Mouse (Mus musculus): ENCODE measurements around the gene Sorbs1. TPM values are rescaled to one million over a fixed set of nuclear protein-coding genes. Genes with fewer than 3 reads are reported as not detected.

Sorbs1 gene
- polyA plus RNA-seq, 1 experiment from 2014 or later, result 92.0 TPM

DNA sequence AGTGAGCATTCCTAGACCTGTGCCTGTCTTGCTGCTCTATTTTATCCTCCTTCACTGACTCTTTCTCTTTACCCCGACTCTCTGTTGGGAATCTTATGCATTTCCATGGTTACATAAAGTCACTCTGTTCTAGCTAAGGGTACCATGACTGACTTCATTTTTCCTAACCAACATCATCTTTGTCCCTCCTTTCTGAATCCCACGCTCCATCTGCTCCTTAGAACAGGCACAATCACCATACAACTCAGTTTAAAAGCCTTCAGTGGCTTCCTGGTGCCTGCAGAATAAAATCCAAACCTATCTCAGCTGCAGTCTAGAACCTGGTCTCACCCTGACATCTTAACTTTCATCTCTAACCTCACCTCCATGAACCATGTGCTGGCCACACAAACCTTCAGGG lies 215.0 kb downstream of the Sorbs1 start:
- ATAC-seq (ENCODE audit: low FRiP score, low read depth), result no peak
- Histone ChIP-seq H3K9me3 (no peaks in the 10 kb centered on the region), H3K9ac (no peak overlapping the region), H3K36me3 (no peaks in the 10 kb centered on the region), H3K4me3 (no peak overlapping the region), H3K27me3 (no peaks in the 10 kb centered on the region), H3K4me1 (replicated peaks) (no peaks in the 10 kb centered on the region), H3K27ac (replicated peaks) (no peak overlapping the region), H3K4me2 (no peak overlapping the region)
- 64% methylated on average over 2 of the region's 2 CpGs for WGBS

DNA sequence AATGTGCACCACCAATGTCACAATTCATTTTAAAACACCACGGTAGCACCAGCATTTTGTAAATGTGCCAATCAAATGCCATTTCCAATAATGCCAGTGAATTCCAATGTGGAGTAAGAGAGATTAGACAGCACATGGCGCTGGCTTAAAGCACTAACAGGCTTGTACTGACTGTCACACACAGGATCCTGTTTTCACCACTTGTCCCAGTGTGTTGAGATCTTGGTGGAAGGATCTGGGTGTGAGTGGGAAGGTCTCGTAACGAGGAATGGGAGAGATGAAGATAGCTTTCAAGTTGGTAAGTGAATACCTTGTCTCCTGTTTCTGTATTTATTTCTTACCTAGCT lies 215.8 kb downstream of the Sorbs1 start:
- Histone ChIP-seq H3K4me2 (no peak overlapping the region), H3K4me3 (no peak overlapping the region), H3K36me3 (no peaks in the 10 kb centered on the region), H3K9me3 (no peaks in the 10 kb centered on the region), H3K27me3 (no peaks in the 10 kb centered on the region), H3K4me1 (replicated peaks) (no peaks in the 10 kb centered on the region), H3K9ac (no peak overlapping the region), H3K27ac (replicated peaks) (no peak overlapping the region)
- no peak for ATAC-seq (ENCODE audit: low FRiP score, low read depth)
- 71% methylated on average over 4 of the region's 4 CpGs for WGBS

GRCm38 (mm10) chr19:40297078-40297797 lies 216.3 kb downstream of the Sorbs1 start:
- Histone ChIP-seq H3K9ac (no peak overlapping the region), H3K9me3 (no peaks in the 10 kb centered on the region), H3K4me3 (no peak overlapping the region), H3K27ac (replicated peaks) (no peak overlapping the region), H3K4me1 (replicated peaks) (no peaks in the 10 kb centered on the region), H3K27me3 (no peaks in the 10 kb centered on the region), H3K36me3 (no peaks in the 10 kb centered on the region), H3K4me2 (no peak overlapping the region)
- ATAC-seq (ENCODE audit: low FRiP score, low read depth), result no peak
- WGBS, result 79% methylated on average over 7 of the region's 7 CpGs

DNA sequence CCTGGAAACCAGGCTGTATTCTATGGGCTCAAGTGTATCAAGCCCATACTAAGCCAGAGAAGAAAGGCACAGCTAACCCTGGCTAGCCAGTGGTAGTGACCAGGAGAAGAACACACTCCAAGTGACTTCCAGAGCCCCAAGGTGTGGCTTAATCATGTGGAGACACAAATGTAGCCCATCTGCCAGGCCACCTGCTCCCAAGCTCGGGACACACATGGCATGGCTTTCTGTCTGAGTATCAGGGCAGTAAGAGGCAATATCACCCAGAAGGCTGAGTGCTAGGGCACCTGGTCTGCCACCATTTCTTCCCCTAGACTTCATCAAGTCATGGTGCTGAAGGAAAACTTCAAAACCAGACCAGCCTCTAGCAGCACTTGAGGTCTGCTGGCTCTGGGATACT lies 219.3 kb downstream of the Sorbs1 start:
- no peak overlapping the region for H3K4me3 ChIP-seq
- no peak overlapping the region for H3K27ac ChIP-seq (replicated peaks)
- no peaks in the 10 kb centered on the region for H3K9me3 ChIP-seq
- H3K27me3 ChIP-seq, result no peaks in the 10 kb centered on the region
- H3K36me3 ChIP-seq, result 0 out of 2 replicates have a peak, but pooled peaks cover 4% of the 10 kb centered on the region
- H3K4me2 ChIP-seq, result no peak overlapping the region
- no peak for ATAC-seq (ENCODE audit: low FRiP score, low read depth)
- WGBS, result 54% methylated on average over 1 of the region's 1 CpGs
- H3K9ac ChIP-seq, result no peak overlapping the region
- H3K4me1 ChIP-seq (replicated peaks), result no peaks in the 10 kb centered on the region

GRCm38 (mm10) chr19:40293791-40294190 lies 219.8 kb downstream of the Sorbs1 start:
- ATAC-seq (ENCODE audit: low FRiP score, low read depth), result no peak
- H3K9me3 ChIP-seq, result no peaks in the 10 kb centered on the region
- H3K36me3 ChIP-seq, result 0 out of 2 replicates have a peak, but pooled peaks cover 4% of the 10 kb centered on the region
- no peaks in the 10 kb centered on the region for H3K27me3 ChIP-seq
- H3K27ac ChIP-seq (replicated peaks), result no peak overlapping the region
- H3K4me3 ChIP-seq, result no peak overlapping the region
- H3K4me1 ChIP-seq (replicated peaks), result no peaks in the 10 kb centered on the region
- H3K9ac ChIP-seq, result no peak overlapping the region
- 92% methylated on average over 6 of the region's 6 CpGs for WGBS
- no peak overlapping the region for H3K4me2 ChIP-seq

DNA sequence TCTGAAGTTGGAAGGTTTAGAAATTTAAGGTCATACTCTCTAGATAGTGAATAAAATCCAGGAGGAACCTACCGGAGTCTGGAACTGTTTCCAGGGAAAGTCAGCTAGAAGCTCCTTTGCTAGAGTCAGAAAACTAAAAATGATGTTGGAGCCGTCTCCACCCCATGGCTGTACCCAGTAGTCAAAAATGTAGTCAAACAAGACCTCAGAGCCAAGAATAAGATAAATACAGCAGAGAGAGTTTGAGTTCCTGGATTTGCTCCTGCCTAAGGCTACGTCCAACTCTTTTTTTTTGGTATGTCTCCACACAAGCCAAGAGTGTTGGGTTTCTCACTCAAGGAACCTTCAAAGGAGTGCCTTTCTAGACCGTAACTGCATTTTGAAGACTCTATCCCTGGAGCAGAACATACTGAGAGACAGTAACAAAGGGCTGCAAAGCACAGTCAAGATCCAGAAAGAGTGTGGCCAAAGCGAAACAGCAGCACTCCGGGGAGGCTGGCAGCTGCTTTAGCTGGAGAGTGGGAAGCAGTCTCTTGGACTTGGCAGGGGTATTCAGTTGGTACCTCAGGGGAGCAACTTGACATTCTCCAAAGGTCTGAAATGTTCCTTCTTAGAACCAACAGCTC lies 223.4 kb downstream of the Sorbs1 start:
- H3K9ac ChIP-seq, result no peak overlapping the region
- WGBS, result 84% methylated on average over 6 of the region's 6 CpGs
- no peak for ATAC-seq (ENCODE audit: low FRiP score, low read depth)

DNA sequence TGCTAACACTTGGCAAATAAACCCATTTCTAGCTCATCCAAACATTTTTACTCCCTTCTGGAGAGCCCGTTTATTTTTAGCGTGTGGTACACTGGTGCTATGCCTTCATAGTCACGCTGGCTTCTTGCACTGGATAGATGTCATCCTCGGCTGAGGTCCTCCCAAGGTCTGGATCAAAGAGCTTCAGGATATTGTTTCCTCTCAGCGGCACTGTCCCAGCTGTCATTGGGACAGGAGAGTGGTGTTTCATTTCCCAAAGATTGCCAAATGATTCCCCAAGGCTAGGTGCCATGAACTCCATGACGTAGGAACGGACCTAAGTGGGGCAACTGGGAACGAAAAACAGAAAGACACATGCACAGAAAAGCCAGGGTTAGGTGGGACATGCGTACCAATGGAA lies 225.2 kb downstream of the Sorbs1 start:
- no peak for ATAC-seq (ENCODE audit: low FRiP score, low read depth)
- Histone ChIP-seq H3K4me1 (replicated peaks) (no peaks in the 10 kb centered on the region), H3K4me3 (no peak overlapping the region), H3K9me3 (no peaks in the 10 kb centered on the region), H3K36me3 (0 out of 2 replicates have a peak, but pooled peaks cover 4% of the 10 kb centered on the region), H3K4me2 (no peak overlapping the region), H3K27me3 (no peaks in the 10 kb centered on the region), H3K27ac (replicated peaks) (no peak overlapping the region), H3K9ac (no peak overlapping the region)
- 96% methylated on average over 9 of the region's 9 CpGs for WGBS

More for the DNA sequence above, 223.4 kb downstream of the Sorbs1 start:
- Histone ChIP-seq H3K27me3 (no peaks in the 10 kb centered on the region), H3K36me3 (0 out of 2 replicates have a peak, but pooled peaks cover 4% of the 10 kb centered on the region), H3K4me1 (replicated peaks) (no peaks in the 10 kb centered on the region), H3K9me3 (no peaks in the 10 kb centered on the region), H3K27ac (replicated peaks) (no peak overlapping the region), H3K4me3 (no peak overlapping the region), H3K4me2 (no peak overlapping the region)

- H3K9me3 ChIP-seq, result 0 out of 2 replicates have a peak, but pooled peaks cover 4% of the 10 kb centered on the region
- no peaks in the 10 kb centered on the region for H3K36me3 ChIP-seq
- H3K4me2 ChIP-seq, result no peak overlapping the region
- 81% methylated on average over 2 of the region's 2 CpGs for WGBS
- no peak overlapping the region for H3K27ac ChIP-seq (replicated peaks)
- H3K9ac ChIP-seq, result no peak overlapping the region
- H3K4me1 ChIP-seq (replicated peaks), result no peaks in the 10 kb centered on the region
- no peak for ATAC-seq (ENCODE audit: low FRiP score, low read depth)
- H3K27me3 ChIP-seq, result no peaks in the 10 kb centered on the region
- no peak overlapping the region for H3K4me3 ChIP-seq
Measured at GRCm38 (mm10) chr19:40284704-40285103, 228.9 kb downstream of the Sorbs1 start.

DNA sequence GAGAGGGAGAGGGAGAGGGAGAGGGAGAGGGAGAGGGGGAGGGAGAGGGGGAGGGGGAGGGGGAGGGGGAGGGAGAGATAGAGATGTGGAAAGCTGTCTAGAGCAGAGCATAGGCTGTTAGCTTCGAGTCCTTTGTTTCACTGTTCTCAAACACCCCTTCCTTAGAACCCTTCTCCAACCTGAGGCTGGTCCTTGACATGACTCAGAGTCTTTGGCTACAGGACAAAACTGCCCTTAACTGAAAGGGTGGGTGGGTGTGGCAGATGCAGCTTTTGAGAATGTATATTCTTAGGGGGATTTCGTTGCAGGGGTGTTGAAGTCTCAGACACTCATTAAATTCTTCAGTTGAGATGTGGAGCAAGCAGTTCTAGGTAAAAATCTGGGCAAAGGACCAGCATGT lies 230.2 kb downstream of the Sorbs1 start:
- no peak for ATAC-seq (ENCODE audit: low FRiP score, low read depth)
- Histone ChIP-seq H3K9me3 (0 out of 2 replicates have a peak, but pooled peaks cover 4% of the 10 kb centered on the region), H3K4me3 (no peak overlapping the region), H3K27me3 (no peaks in the 10 kb centered on the region), H3K36me3 (no peaks in the 10 kb centered on the region), H3K9ac (no peak overlapping the region), H3K4me1 (replicated peaks) (no peaks in the 10 kb centered on the region), H3K4me2 (no peak overlapping the region), H3K27ac (replicated peaks) (no peak overlapping the region)
- 79% methylated on average over 2 of the region's 2 CpGs for WGBS

- Histone ChIP-seq H3K27ac (replicated peaks) (no peak overlapping the region), H3K27me3 (no peaks in the 10 kb centered on the region), H3K9ac (no peak overlapping the region), H3K9me3 (0 out of 2 replicates have a peak, but pooled peaks cover 4% of the 10 kb centered on the region), H3K4me2 (no peak overlapping the region), H3K4me3 (no peak overlapping the region), H3K4me1 (replicated peaks) (no peaks in the 10 kb centered on the region), H3K36me3 (no peaks in the 10 kb centered on the region)
- WGBS, result 85% methylated on average over 8 of the region's 8 CpGs
- ATAC-seq (ENCODE audit: low FRiP score, low read depth), result no peak
Measured at GRCm38 (mm10) chr19:40278372-40279023, 235.1 kb downstream of the Sorbs1 start.

GRCm38 (mm10) chr19:40277494-40277893 lies 236.1 kb downstream of the Sorbs1 start:
- Histone ChIP-seq H3K9me3 (0 out of 2 replicates have a peak, but pooled peaks cover 4% of the 10 kb centered on the region), H3K36me3 (no peaks in the 10 kb centered on the region), H3K27me3 (peaks cover 8% of the 10 kb centered on the region; the same call in 1 of the 2 replicates), H3K4me1 (replicated peaks) (no peaks in the 10 kb centered on the region), H3K4me3 (no peak overlapping the region), H3K27ac (replicated peaks) (no peak overlapping the region), H3K9ac (no peak overlapping the region), H3K4me2 (no peak overlapping the region)
- no peak for ATAC-seq (ENCODE audit: low FRiP score, low read depth)
- 90% methylated on average over 8 of the region's 8 CpGs for WGBS
